Mouse (Mus musculus) retina, embryonic 14.5 days (tissue): ENCODE measurements at regions not wholly inside any gene's neighbourhood (a gene's known extent, or its start where the extent isn't known, plus 50 kb on each side); places are given as distances from the start of the nearest gene placed in this dataset.

Experiments
- DNase-seq: peaks from one replicate; pipeline ENCODE4 v3.0.0-alpha.2; 2015; ENCODE audit warnings: low spot score

DNA sequence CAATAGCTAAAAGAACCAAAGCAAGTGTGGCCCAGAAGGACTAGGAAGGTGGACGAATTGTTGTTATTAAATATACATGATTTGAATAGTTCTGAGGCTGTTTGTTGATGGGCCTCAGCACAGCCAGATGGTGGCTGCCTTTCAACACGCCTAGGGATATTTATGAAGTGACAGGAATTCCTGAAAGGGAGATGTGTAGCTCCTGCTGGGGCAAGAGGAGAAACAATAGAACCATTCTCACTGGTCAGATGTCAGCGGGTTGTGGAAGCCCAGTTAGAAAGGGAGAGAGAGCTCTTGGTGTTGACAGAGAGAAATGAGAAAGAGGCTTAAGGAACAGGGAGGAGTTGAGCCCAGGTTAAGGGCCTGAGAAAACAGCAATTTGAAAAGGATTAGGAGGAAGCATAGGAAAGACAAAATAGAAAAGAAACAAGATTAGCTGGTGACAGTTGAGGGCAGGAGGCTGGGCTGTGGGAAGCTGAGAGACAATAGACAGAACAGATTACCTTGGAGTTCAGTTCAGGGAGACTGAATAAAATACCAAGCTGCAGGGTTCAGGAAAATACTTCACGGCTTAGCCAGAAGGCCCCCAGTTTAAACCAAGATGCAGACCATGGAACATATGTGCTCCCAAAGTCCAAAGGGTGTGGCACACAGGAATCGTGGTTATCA lies 174.7 kb upstream of the Ptbp2 start:
- DNase-seq, result peak; percentile 47

DNA sequence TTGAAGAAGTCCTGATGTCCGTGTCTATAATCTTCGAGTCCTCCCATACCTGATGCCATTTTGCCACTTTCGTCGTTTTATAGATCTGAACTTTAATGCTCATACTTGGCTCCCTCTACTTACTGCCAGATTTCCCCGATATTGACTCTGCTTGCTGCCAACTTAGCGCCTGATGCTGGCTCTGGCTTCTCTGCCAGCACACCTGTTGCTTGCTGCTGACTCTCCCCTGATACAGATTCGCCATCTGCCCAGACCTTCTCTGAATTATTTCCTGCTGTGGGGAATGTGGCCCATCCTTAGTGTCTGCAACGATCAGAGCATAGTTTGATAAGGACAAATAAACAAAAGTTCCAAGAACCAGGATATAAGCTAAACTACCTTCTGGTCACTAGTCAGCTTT lies 173.3 kb upstream of the Ptbp2 start:
- no peak for DNase-seq

DNA sequence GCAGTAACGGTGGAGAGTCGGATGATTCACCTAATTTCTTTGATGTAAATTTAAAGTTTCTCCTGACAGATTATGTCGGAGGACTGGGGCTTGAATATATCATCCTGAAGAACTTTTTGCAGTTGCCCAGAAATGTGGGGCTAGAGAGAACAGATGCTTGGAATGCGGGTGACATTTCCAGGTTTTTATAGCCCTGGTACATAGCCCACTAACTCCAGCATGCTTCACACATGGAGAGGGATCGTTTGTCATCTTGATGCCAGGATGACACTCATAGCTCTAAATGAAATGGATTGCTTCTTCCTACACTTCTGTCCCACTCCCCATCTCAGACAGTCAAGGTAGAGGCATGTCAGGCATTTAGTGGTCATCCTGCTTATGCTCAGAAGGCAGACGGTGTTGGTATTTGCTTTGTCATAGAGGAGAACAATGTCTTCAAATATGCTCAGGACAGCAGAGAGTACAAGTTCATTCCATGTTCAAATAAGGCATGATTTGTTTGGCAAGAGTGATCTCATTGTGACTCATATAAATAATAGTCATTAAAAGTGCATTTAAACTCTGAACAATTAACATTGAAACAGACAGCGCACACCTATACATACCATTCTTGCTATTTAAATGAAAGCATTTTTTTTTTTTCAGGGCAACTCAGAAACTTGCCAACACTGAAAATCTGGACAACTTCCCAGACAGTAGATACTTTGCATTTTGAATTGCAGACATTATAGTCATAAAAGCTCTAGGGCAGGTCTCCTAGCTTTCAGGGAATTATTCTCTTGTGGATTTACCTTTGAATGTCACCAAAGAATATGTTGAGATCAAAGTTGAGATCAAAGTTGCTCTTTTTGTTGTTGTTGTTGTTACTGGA lies 171.7 kb upstream of the Ptbp2 start:
- DNase-seq, result no peak

DNA sequence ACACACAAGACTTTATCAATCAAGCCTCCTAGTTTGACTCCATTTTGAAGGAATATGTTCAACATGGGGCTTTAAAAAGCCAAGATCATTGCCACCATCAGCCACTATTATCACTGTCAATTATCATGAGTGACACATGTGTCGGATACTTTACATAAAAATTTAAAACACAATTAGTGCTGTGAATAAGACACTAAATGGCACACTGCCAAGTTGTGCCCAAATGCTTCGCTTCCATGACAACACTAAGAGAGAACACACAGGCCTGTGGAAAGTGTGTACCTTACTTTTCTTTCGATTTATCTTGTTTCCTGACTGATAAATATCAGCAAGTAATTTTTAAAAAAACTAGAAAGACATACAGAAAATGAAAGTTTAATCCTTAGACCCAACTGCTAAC lies 166.5 kb upstream of the Ptbp2 start:
- DNase-seq, result no peak

DNA sequence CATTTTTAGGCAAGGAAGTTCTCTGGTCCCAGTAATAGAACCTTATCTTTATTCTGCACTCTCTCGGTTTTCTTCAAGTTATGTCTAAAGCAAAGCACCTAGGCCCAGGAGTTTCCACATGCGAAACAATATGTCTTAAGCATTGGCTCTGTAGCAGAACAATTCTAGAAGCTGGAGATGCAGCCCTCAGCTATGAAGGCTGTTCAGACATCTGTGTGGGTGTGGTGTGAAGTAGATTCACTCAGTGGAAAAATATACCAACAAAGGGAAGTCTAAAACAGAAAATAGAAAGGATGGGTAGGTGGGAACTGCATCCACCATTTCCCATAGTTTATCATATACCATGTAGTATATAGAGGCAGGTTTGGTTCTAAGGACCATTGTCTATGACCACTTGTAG lies 165.8 kb upstream of the Ptbp2 start:
- peak; percentile 33 for DNase-seq

DNA sequence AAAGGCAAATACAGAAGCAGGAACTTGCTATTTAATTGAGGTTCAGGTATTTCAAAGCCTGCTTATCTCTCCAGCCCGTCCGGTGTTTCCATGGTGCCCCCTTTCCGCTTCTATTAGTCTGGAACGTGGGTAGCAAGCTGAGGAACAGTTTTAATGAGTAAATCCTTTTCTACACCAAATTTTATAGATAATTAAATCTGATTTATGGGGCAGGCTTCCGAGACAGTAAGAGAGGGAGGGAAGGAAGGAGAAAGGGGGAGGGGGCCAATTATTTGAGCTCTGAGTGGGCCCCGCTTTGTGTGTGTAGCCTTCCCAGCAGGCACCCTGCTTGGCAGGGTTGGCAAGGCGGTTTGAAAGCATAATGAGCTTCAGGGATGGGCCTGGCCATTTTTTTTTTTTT lies 165.4 kb upstream of the Ptbp2 start:
- DNase-seq, result peak; percentile 81

DNA sequence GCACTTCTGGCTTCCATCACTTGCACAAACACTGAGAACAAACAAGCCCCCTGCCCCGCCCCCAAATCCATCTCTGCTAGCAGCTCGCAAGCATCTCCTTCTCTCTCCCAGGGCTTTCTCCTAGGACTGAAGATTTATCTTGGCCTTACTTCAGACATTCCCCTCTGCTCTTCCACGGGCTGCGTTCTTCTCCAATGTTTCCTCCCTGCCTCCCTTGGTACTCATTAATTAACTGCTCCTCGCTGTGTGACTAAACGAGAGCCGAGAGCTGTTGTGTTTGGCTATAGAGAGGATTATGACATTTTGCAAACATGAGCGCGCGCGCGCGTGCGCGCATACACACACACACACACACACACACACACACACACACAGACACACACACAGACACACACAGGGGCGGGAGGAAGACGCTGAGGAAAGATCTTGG lies 164.8 kb upstream of the Ptbp2 start:
- peak; percentile 73 for DNase-seq

DNA sequence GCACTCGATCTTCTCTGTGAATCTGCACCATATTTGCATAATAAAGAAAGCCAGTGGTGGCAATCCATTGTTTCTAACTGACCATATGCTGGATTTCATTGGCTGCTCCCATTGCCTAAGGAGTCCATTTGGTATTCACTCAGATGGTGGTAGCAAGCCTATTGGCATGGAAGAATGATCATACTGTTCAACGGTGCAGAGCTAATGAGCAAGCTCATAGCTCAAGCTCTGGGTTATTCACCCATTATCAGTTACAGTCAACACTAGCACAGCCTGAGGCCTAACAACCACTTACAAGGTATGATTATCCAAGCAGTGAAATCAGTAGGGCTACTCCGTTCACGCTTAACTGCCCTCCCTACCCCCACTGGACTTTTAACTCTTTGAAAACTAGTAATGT lies 162.9 kb upstream of the Ptbp2 start:
- DNase-seq, result peak; percentile 75

DNA sequence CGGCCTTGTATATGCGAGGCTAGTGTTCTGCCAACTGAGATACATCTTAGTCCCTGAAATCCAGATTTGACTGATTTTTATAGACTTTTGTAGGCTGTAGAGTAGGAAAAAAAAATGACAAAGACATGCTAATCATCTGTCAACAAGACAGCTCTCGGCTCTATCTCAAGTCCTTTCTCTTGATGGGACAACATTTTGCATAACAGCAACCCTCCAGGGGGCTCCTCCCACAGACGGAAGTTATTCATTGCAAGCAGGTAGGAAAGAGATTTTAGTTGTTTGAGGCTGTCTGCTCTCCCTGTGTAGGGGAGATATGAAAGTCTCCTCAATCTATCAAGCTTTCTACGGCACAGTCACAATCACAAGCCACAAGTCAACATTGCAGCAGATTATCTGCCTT lies 159.8 kb upstream of the Ptbp2 start:
- DNase-seq, result no peak

DNA sequence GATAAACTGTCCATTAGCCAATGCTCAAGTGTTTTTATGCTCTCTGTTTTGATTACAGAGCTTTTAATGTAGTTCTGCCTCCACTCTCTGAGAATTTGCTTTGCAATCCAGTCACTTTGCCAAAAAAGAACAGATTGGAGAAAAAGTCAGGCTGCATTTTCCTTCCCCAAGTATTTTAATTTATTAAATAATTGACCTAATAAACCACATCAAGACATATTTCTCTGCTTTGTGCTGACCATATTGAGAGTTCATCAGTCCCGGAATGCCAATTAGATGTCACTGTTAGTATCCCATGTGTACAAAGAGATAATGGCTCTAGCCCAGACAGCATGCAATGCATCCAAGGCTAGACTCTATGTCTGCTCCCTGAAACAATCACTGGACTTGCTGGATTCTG lies 154.8 kb upstream of the Ptbp2 start:
- DNase-seq, result no peak

DNA sequence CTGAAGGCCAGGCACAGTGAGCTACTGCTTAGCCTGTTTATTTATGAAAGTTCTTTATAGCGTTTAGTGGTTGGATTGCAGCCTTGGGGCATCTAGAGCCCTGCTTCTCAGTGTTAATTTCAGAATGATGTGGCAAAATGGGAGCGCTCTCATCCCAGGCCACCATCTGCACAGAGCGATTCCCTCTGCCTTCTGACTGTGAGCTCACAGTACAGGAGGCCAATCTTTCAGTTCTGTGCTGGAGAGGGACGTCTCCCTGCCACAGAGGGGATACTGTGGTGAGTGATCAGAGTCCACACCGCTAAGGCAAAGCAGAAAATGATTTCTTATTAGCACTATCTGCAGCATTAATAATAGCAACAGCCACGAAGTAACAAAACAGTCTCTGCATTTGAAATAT lies 154.2 kb upstream of the Ptbp2 start:
- no peak for DNase-seq

DNA sequence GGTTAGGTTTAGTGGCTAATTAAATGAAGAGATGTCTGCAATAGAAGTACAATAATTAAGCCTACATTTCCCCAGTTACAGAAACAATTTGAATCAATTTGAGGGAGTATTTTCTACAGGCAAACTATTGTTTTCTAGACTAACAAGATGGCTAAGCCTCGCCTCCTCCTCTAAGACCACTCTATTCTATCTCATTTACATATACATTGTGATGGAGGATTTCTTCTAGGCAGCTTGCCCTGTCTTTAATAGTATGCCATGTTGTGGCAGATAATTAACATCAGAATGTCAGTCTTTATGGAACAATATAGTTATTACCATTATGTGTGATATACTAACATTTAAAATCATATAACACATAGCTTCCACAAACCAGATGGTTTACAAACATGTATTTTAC lies 152.3 kb upstream of the Ptbp2 start:
- no peak for DNase-seq

DNA sequence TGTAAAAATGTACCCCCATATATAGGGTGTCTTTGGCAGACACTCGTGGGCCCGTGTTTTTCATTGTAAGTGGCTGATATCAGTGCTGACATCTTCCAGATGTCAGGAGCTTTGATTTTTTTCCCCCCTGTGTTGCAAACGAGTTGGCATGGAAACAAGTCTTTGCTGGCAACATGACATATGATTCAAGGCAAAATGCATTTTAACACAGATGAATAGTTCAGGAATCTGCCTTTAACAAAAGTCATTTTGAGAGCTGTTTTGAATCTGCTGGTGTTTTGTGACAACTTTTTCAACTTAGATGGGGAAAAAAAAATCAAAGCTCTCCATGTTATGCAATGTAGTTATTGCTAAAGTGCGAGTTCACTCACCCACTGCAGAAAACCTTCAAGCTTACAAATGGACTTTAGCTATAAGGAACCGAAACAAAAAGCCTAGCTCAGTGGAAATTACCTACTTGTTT lies 148.8 kb upstream of the Ptbp2 start:
- DNase-seq, result no peak

DNA sequence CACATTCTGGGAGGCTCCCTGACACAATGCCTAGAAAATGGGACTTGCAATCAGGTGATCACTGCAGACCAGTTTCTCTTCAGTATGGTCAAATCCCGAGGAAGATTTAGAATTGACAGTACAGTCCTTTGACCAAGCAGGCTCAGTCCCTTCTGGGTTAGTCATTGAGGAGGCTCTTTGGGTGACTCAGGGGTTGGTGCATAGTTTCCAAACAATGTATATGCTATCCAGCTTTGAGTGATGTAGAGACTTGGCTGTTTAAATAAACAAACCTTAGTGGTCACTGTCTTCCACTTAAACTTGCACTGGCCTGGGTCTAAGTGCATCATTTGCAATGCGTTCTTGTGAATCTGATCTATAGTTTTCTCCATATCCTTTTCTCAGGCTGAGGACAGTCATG lies 144.0 kb upstream of the Ptbp2 start:
- DNase-seq, result no peak

DNA sequence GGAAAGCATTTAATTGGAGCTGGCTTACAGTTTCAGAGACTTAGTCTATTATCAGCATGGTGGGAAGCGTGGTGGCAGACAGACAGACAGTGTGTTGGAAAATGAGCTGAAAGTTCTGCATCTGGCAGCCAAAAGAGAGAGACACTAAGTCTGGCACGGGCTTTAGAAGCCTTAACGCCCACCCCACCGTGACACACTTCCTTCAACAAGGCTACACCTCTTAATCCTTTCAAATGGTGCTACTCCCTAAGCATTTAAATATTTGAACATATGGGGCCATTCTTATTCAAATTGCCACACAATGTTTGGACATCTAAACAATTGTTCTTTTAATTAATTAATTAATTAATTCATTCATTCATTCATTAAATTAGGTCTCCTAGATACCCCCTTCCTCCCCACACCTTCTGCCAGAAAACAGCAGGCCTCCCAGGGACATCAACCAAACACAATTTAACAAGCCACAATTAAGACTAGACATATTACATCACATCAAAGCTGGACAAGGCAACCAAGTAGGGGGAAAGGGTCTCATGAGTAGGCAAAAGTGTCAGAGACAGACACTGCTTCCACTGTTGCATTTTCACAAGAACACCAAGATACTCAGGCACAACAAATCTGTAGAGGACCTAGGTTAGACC lies 135.4 kb upstream of the Ptbp2 start:
- DNase-seq, result no peak

DNA sequence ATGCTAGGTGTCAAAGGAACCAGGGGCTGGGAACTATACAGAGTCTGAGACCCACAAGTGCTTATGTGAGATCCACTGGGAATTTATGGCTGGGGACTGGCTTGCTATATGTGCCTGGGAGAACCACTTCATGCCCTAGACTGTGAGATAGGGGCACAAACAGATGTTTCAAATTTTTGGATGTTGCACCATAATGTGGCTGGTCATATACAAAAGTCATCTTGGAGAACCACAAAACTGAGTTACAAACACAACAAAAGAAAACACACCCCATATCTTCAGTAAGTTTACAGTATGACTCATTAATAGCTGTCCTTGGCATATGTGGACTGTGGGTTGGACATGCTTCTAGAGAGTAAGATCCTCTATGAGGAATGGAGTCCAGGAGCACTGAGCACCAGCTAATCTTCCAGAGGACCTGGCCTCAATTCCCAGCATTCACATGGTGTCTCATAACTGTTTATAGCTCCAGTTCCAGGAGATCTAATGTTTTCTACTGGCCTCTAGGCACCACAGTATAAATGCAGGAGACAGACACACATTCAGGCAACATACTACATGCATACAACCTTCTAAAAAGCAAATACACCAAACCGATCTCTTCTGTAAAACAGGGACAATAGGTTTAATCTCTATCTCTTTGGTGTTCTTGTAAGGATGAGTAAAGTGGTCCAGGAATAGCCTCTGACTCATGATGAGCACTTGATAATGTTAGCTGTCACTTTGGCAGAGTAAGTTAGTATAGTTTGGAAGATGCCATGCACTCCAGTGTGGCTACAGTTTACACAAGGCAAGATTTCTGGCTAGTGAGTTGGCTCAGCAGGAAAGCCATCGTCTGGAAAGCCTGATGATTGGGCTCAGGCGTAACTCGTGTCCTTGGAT lies 132.0 kb upstream of the Ptbp2 start:
- no peak for DNase-seq

DNA sequence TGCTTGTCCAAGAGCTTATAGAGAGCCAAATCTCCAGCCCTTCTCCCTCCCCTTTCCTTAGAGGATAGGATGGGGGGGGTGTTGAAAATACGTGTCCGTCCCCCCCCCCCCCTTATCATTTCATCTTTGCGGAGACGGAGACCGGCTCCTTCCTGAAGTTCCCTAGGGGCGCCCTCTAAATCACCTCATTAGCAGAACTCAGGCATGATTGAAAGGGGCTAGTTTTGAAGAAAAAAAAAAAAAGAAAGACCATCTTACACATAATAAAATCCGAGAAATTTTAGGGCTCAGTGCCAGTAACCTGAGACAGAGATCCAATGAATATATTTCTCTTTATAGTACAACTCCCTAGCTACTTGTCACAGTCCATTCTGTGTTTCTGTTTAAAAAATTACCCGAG lies 127.3 kb upstream of the Ptbp2 start:
- no peak for DNase-seq

DNA sequence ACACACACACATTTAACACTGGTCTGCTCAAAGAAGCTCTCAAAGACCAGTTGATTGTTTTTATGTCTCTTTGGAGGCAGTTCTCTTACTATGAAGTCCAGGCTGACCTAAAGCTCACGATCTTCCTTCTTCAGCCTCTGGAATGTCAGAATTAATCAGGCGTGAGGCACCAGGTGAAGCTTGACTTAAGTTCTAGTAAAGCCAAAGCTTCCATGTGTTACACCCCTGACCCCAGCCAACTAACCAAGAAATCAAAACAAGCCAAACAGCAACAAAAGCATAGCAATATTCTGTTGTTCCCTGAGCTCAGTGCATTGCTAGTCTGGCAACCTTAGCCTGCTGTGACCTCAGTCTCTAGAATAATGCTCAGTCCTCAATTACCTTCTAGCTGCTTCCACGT lies 120.0 kb upstream of the Ptbp2 start:
- DNase-seq, result no peak

DNA sequence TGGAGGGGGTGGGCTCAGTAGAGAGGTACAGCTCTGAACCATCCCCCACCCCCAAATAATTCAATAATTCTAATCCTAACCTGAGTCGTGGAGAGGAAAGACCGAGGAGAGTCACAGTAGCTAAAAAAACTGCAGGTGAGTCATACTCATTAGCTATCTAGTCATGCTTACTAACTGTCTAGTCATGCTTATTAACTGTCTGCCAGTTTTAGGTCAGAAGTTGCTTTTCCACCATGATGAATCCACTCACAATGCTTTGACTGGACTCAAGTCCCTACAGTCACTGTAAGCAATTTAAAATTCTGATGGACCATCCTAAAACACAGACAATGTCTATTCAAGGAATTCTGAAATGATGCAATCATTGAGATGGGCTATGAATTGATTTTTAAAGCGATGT lies 110.9 kb upstream of the Ptbp2 start:
- DNase-seq, result no peak

DNA sequence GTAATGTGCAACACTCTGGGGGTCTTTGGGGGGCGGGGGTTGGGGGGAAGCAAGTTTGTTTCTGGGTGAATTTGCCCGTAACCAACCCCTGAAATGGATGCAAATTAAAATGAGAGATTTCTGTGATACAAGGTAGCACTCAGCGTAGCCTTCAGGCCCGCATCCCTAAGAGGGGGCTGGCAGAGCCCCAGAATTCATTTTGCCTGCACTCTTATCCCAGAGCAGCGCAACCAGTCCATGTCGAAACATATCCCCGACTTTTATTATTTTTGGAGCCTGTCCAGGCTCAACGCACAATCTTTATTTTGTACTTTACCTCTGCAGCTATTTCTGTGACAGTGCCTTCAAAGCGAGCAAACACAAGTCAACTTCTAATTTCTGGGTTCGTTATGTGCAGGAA lies 109.8 kb upstream of the Ptbp2 start:
- no peak for DNase-seq

DNA sequence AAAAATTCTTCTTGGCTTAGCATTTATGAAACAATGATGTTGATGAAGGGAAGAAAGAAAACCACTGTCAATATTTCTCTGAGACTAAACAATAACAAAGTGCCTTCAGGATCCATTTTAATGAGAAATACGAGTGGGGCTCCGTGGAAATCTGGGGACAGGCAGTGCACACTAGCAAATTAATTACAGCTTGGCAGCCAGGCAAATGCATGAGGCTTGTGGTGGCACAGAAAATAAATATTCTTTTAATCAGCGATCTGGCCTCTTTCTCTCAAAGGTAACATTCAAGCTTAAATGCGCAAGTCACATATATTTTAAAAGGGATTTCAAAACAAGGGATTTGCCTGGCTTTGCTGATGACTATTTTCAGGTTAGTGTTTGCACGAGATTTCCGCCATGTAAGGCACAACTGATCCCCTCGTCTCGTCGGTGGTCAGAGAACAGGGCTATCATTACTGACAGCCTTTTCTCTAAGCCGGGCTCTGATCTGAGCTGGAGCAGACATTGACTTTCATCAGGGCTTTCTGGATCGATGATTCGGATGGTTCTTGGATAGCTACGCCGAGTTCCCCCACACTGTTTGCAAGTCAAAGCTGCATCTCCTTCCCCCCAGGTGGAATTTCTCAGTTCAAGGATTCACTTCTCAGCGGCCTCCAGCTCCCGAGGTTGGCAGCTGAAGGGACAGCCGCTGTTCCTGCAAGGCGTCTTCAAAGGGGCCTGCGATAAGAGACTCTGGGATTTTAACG lies 109.1 kb upstream of the Ptbp2 start:
- DNase-seq, result peak; percentile 55
